Comparison of ENCODE assay signal across 12 mouse cellular contexts in the genomic region with DNA sequence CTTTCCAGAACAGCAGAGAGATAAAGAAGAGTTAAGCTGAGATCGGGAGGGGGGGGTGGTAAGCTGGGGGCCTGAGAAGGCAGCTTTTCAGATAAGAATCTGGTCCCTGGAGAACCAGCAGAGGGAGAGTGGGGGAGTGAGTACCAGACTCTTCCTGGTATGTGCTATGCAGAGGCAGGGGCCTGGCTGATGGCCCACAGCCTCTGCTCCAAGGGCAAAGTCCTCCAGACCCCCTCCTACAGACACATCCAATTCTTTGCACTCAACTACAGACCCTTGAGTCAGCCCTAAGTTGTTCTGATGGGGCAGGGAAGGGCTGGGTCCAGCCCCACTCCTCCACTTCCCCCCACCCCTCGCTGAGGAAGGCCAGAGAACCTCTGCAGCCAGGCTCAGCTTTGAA.
DNase-seq lines count a peak whose midpoint lies in the region; ATAC-seq and TF ChIP-seq lines count a peak whose summit lies in the region.
"Had no signal": no experiment of that assay in that cellular context is flagged by ENCODE, and none has a peak within 500 bp of the region (broad histone marks: within the 10 kb centered on the region; RNA-seq: fewer than 3 reads in every experiment).

No protein-coding gene starts in this region.

- ATAC-seq in forebrain, embryonic 12.5 days (ENCODE audit: low FRiP score) = no peak
- no peak for ATAC-seq in forebrain, embryonic 14.5 days
- ATAC-seq in kidney, embryonic 16.5 days (ENCODE audit: low FRiP score, low TSS enrichment) = peak; percentile 83
- ATAC-seq in intestine, postnatal 0 days = no peak
- ATAC-seq: midbrain, embryonic 13.5 days had no signal

- WGBS in forebrain, embryonic 12.5 days = 64% methylated on average over 2 of the region's 2 CpGs
- 60% methylated on average over 2 of the region's 2 CpGs for WGBS in forebrain, embryonic 14.5 days
- 17% methylated on average over 2 of the region's 2 CpGs for WGBS in kidney, embryonic 16.5 days
- WGBS in embryonic facial prominence, embryonic 10.5 days = 48% methylated on average over 2 of the region's 2 CpGs
- 34% methylated on average over 2 of the region's 2 CpGs for WGBS in intestine, postnatal 0 days

- 0 out of 2 replicates have a peak, but pooled peaks cover 5% of the 10 kb centered on the region for H3K9me3 ChIP-seq in forebrain, embryonic 12.5 days
- no peaks in the 10 kb centered on the region for H3K9me3 ChIP-seq in forebrain, embryonic 14.5 days (replicated peaks; ENCODE audit: control insufficient read depth, low read length)
- no peaks in the 10 kb centered on the region for H3K9me3 ChIP-seq in kidney, embryonic 16.5 days (ENCODE audit: low read length)
- H3K9me3 ChIP-seq in embryonic facial prominence, embryonic 10.5 days = no peaks in the 10 kb centered on the region
- no peaks in the 10 kb centered on the region for H3K9me3 ChIP-seq in intestine, postnatal 0 days (ENCODE audit: control insufficient read depth)
- H3K9me3 ChIP-seq: midbrain, embryonic 13.5 days had no signal

- no peak overlapping the region for H3K4me2 ChIP-seq in forebrain, embryonic 12.5 days
- no peak overlapping the region for H3K4me2 ChIP-seq in forebrain, embryonic 14.5 days (ENCODE audit: low read length)
- no peak overlapping the region for H3K4me2 ChIP-seq in kidney, embryonic 16.5 days (replicated peaks; ENCODE audit: low read depth, low read length)
- H3K4me2 ChIP-seq in intestine, postnatal 0 days (replicated peaks; ENCODE audit: low read depth) = no peak overlapping the region
- H3K4me2 ChIP-seq: hindbrain, embryonic 14.5 days; midbrain, embryonic 13.5 days had no signal

- no peak for DNase-seq in forebrain, embryonic 14.5 days (ENCODE audit: low spot score)
- no peak for DNase-seq in kidney, adult 9 months
- DNase-seq in embryonic facial prominence, embryonic 10.5 days (ENCODE audit: low spot score) = no peak
- no peak for DNase-seq in cerebellum, adult 8-10 months
- no peak for DNase-seq in adrenal gland, adult (ENCODE audit: inconsistent age in 2 of 2, low spot score in 1 of 2)
- DNase-seq: right cerebral cortex, adult 18-20 months; thymus, postnatal 14 days had no signal

- H3K9ac ChIP-seq in forebrain, embryonic 12.5 days = no peak overlapping the region
- H3K9ac ChIP-seq in forebrain, embryonic 14.5 days (ENCODE audit: low read length) = no peak overlapping the region
- H3K9ac ChIP-seq in kidney, embryonic 16.5 days (replicated peaks; ENCODE audit: low read length) = no peak overlapping the region; the same call in 1 of the 2 replicates
- H3K9ac ChIP-seq in intestine, postnatal 0 days (ENCODE audit: low read depth, low read length) = no peak overlapping the region
- H3K9ac ChIP-seq: hindbrain, embryonic 14.5 days; midbrain, embryonic 13.5 days had no signal

- no peaks in the 10 kb centered on the region for H3K27me3 ChIP-seq in forebrain, embryonic 12.5 days
- no peaks in the 10 kb centered on the region for H3K27me3 ChIP-seq in forebrain, embryonic 14.5 days (replicated peaks; ENCODE audit: control insufficient read depth, insufficient read depth, low read length)
- no peaks in the 10 kb centered on the region for H3K27me3 ChIP-seq in kidney, embryonic 16.5 days (ENCODE audit: insufficient read depth, low read length)
- H3K27me3 ChIP-seq in embryonic facial prominence, embryonic 10.5 days (replicated peaks; ENCODE audit: low read depth, poor library complexity, severe bottlenecking) = no peaks in the 10 kb centered on the region
- H3K27me3 ChIP-seq in intestine, postnatal 0 days (replicated peaks; ENCODE audit: control insufficient read depth, insufficient read depth, low read length) = no peaks in the 10 kb centered on the region
- H3K27me3 ChIP-seq: midbrain, embryonic 13.5 days had no signal

- TF ChIP-seq CTCF in intestine, postnatal 0 days (IDR thresholded peaks at IDR 0.05; ENCODE audit: low read depth) = peak; percentile 28; the same call in 1 of the 2 replicates

- no peak overlapping the region for H3K4me3 ChIP-seq in forebrain, embryonic 12.5 days (replicated peaks)
- no peak overlapping the region for H3K4me3 ChIP-seq in forebrain, embryonic 14.5 days (ENCODE audit: low read depth, low read length)
- H3K4me3 ChIP-seq in kidney, embryonic 16.5 days (ENCODE audit: low read length) = no peak overlapping the region
- H3K4me3 ChIP-seq in embryonic facial prominence, embryonic 10.5 days = no peak overlapping the region; the same call in 1 of the 2 replicates
- no peak overlapping the region for H3K4me3 ChIP-seq in intestine, postnatal 0 days (ENCODE audit: low read depth, low read length)
- H3K4me3 ChIP-seq: midbrain, embryonic 13.5 days had no signal

- H3K36me3 ChIP-seq in forebrain, embryonic 12.5 days (replicated peaks) = no peaks in the 10 kb centered on the region; the same call in 1 of the 2 replicates
- H3K36me3 ChIP-seq in forebrain, embryonic 14.5 days (ENCODE audit: control insufficient read depth, insufficient read depth, low read length) = no peaks in the 10 kb centered on the region
- no peaks in the 10 kb centered on the region for H3K36me3 ChIP-seq in kidney, embryonic 16.5 days (ENCODE audit: insufficient read depth, low read length)
- H3K36me3 ChIP-seq in embryonic facial prominence, embryonic 10.5 days (replicated peaks) = 0 out of 2 replicates have a peak, but pooled peaks cover 3% of the 10 kb centered on the region
- no peaks in the 10 kb centered on the region for H3K36me3 ChIP-seq in intestine, postnatal 0 days (ENCODE audit: control insufficient read depth, insufficient read depth)
- H3K36me3 ChIP-seq: midbrain, embryonic 13.5 days had no signal

- H3K4me1 ChIP-seq in forebrain, embryonic 12.5 days = peaks cover 15% of the 10 kb centered on the region
- H3K4me1 ChIP-seq in forebrain, embryonic 14.5 days (ENCODE audit: control insufficient read depth, insufficient read depth, low read length) = 0 out of 2 replicates have a peak, but pooled peaks cover 4% of the 10 kb centered on the region
- H3K4me1 ChIP-seq in kidney, embryonic 16.5 days (ENCODE audit: insufficient read depth, low read length) = peaks cover 20% of the 10 kb centered on the region
- H3K4me1 ChIP-seq in embryonic facial prominence, embryonic 10.5 days = peaks cover 30% of the 10 kb centered on the region
- no peaks in the 10 kb centered on the region for H3K4me1 ChIP-seq in intestine, postnatal 0 days (replicated peaks; ENCODE audit: control insufficient read depth, insufficient read depth, low read length)

- H3K27ac ChIP-seq in forebrain, embryonic 12.5 days = 0 out of 2 replicates have a peak overlapping the region, but pooled peaks have one; percentile 43
- H3K27ac ChIP-seq in forebrain, embryonic 14.5 days (ENCODE audit: low read depth, low read length) = no peak overlapping the region
- peak overlapping the region; percentile 86 for H3K27ac ChIP-seq in kidney, embryonic 16.5 days (ENCODE audit: low read length)
- peak overlapping the region; percentile 48 for H3K27ac ChIP-seq in embryonic facial prominence, embryonic 10.5 days (replicated peaks)
- no peak overlapping the region for H3K27ac ChIP-seq in intestine, postnatal 0 days (ENCODE audit: low read depth, low read length)
- H3K27ac ChIP-seq: hindbrain, embryonic 14.5 days; midbrain, embryonic 13.5 days had no signal

Comparison
In these comparisons a context has a peak if more than half of its experiments do, and no peak if none do; other contexts are left out.
1. H3K27ac ChIP-seq: peak in forebrain, embryonic 12.5 days (single experiment), kidney, embryonic 16.5 days (single experiment) and embryonic facial prominence, embryonic 10.5 days (single experiment); none in forebrain, embryonic 14.5 days (single experiment) and intestine, postnatal 0 days (single experiment).